Mouse (Mus musculus) megakaryocyte, embryonic 14.5 days (primary cell): ENCODE measurements around the gene Lgals3.

Experiments used
- FLI1 ChIP-seq: IDR thresholded peaks from 2 replicates; pipeline ENCODE4 v1.6.1; 2012; ENCODE audit warnings: low read length, inconsistent platforms, mixed read lengths
- GATA1 ChIP-seq: IDR thresholded peaks from 3 replicates; pipeline ENCODE4 v1.6.1; 2012; ENCODE audit warnings: mixed read lengths, low read length, inconsistent platforms, borderline replicate concordance

DNA sequence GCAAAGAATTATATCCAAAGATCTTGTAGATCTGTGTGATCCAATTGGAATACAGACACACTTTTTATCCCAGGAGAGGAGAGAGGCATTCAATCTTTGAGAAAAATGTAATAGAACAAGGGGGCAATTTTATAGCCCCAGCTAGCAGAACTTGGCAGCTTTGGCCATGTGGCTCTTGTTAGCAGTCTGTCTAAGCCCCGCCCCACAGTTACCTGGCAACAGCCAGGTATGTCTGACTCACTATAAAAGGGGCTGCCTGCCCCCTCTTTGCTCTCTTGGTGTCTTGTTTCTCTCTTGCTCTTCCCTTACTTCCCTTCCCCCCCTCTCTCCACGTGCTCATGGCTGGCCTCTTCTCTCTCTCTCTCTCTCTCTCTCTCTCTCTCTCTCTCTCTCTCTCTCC lies 54.1 kb downstream of the Lgals3 start:
- TF ChIP-seq GATA1 = no peak
- no peak for TF ChIP-seq FLI1
